Mouse (Mus musculus) heart, embryonic 12.5 days (tissue): Measurements from ENCODE around the gene Zcchc14. TPM values are rescaled to one million over a fixed set of nuclear protein-coding genes. Genes with fewer than 3 reads are reported as not detected.

Experiments used
- ATAC-seq: fragments of 200-750 bp; cut with Nextera tagmentation; 2 replicates; pipeline ENCODE4 v1.8.0; 2017; ENCODE audit warnings: moderate TSS enrichment, moderate library complexity; ENCODE audit not compliant: insufficient number of reproducible peaks, low FRiP score
- H3K27ac ChIP-seq: fragments of 300-500 bp; sonication (generic); 2 replicates; pipeline ENCODE4 v1.5.1; 2016; ENCODE audit warnings: mild to moderate bottlenecking, moderate library complexity; ENCODE audit not compliant: poor library complexity, severe bottlenecking
- H3K27me3 ChIP-seq: fragments of 300-500 bp; sonication (generic); replicated peaks from 2 replicates; pipeline ENCODE4 v1.6.1; 2016; ENCODE audit warnings: mild to moderate bottlenecking, moderate library complexity
- H3K36me3 ChIP-seq: fragments of 300-500 bp; sonication (generic); 2 replicates; pipeline ENCODE4 v1.6.1; 2016; ENCODE audit warnings: mild to moderate bottlenecking, moderate library complexity
- H3K4me1 ChIP-seq: fragments of 300-500 bp; sonication (generic); replicated peaks from 2 replicates; pipeline ENCODE4 v1.6.1; 2016; ENCODE audit warnings: mild to moderate bottlenecking
- H3K4me2 ChIP-seq: fragments of 300-500 bp; sonication (generic); 2 replicates; pipeline ENCODE4 v1.6.1; 2016; ENCODE audit warnings: mild to moderate bottlenecking, moderate library complexity
- H3K4me3 ChIP-seq: fragments of 300-500 bp; sonication (generic); 2 replicates; pipeline ENCODE4 v1.5.1; 2016; ENCODE audit warnings: mild to moderate bottlenecking
- H3K9ac ChIP-seq: fragments of 300-500 bp; sonication (generic); 2 replicates; pipeline ENCODE4 v1.6.1; 2016; ENCODE audit warnings: mild to moderate bottlenecking, moderate library complexity
- H3K9me3 ChIP-seq: fragments of 300-500 bp; sonication (generic); replicated peaks from 2 replicates; pipeline ENCODE4 v1.6.1; 2016; ENCODE audit warnings: mild to moderate bottlenecking, moderate library complexity
- WGBS: fragments of 180-500 bp; shearing (Covaris S2); methylation state at CpG from one replicate; pipeline ENCODE4 v1.1.7; 2016; 5-methylcytosine and 5-hydroxymethylcytosine counted together
- polyA plus RNA-seq: library from polyadenylated mRNA; unstranded; fragments of >200 nt; fragmentation: Nextera tagmentation; extraction: Ambion mirVana; gene quantifications from 2 replicates; pipeline ENCODE4 v1.2.1, GENCODE M21; 2016

The Zcchc14 gene
- polyA plus RNA-seq, 1 experiment from 2014 or later: 9.2 TPM

- Histone ChIP-seq H3K27me3 (no peaks in the 10 kb centered on the region), H3K27ac (0 out of 2 replicates have a peak overlapping the region, but pooled peaks have one; percentile 2), H3K9ac (peak overlapping the region; percentile 70), H3K36me3 (no peaks in the 10 kb centered on the region), H3K4me1 (peaks cover 6% of the 10 kb centered on the region; the same call in 1 of the 2 replicates), H3K4me2 (peak overlapping the region; percentile 66), H3K4me3 (peak overlapping the region; percentile 63), H3K9me3 (no peaks in the 10 kb centered on the region)
- ATAC-seq: peak; percentile 94
- 2% methylated on average over 47 of the region's 47 CpGs for WGBS
Observed at GRCm38 (mm10) chr8:121585159-121585825, 67.4 kb downstream of the Zcchc14 start.

- no peak for ATAC-seq
- Histone ChIP-seq H3K9me3 (no peaks in the 10 kb centered on the region), H3K27me3 (no peaks in the 10 kb centered on the region), H3K36me3 (no peaks in the 10 kb centered on the region), H3K4me3 (peak overlapping the region; percentile 63), H3K9ac (no peak overlapping the region; the same call in 1 of the 2 replicates), H3K27ac (no peak overlapping the region), H3K4me2 (peak overlapping the region; percentile 66), H3K4me1 (peaks cover 4% of the 10 kb centered on the region; the same call in 1 of the 2 replicates)
- WGBS: 38% methylated on average over 13 of the region's 13 CpGs
Observed at GRCm38 (mm10) chr8:121584730-121585129, 68.0 kb downstream of the Zcchc14 start.

- Histone ChIP-seq H3K4me2 (no peak overlapping the region), H3K4me3 (no peak overlapping the region), H3K36me3 (no peaks in the 10 kb centered on the region), H3K9ac (no peak overlapping the region), H3K9me3 (no peaks in the 10 kb centered on the region), H3K4me1 (peaks cover 2% of the 10 kb centered on the region; the same call in 1 of the 2 replicates), H3K27ac (no peak overlapping the region), H3K27me3 (no peaks in the 10 kb centered on the region)
- no peak for ATAC-seq
- 46% methylated on average over 8 of the region's 8 CpGs for WGBS
Observed at GRCm38 (mm10) chr8:121583653-121584052, 69.0 kb downstream of the Zcchc14 start.

GRCm38 (mm10) chr8:121580465-121580864, 72.2 kb downstream of the Zcchc14 start:
- H3K4me2 ChIP-seq: no peak overlapping the region
- WGBS: 49% methylated on average over 9 of the region's 9 CpGs
- H3K27me3 ChIP-seq: no peaks in the 10 kb centered on the region
- no peak overlapping the region for H3K27ac ChIP-seq
- no peak overlapping the region for H3K4me3 ChIP-seq
- H3K9me3 ChIP-seq: no peaks in the 10 kb centered on the region
- H3K4me1 ChIP-seq: peaks cover 17% of the 10 kb centered on the region
- ATAC-seq: no peak
- H3K36me3 ChIP-seq: no peaks in the 10 kb centered on the region
- no peak overlapping the region for H3K9ac ChIP-seq

GRCm38 (mm10) chr8:121578676-121579451, 73.8 kb downstream of the Zcchc14 start, which contains the start of gene Fbxo31:
Gene Fbxo31 (minus strand): TSS chr8:121578806.
- Histone ChIP-seq H3K4me1 (peaks cover 19% of the 10 kb centered on the region), H3K36me3 (no peaks in the 10 kb centered on the region), H3K9me3 (no peaks in the 10 kb centered on the region), H3K4me3 (peak within 1 kb of the TSS; percentile 93), H3K4me2 (peak within 1 kb of the TSS; percentile 96), H3K9ac (peak within 1 kb of the TSS; percentile 93), H3K27ac (no peak within 1 kb of the TSS), H3K27me3 (no peaks in the 10 kb centered on the region)
- ATAC-seq: peak; percentile 94
- 2% methylated on average over 52 of the region's 63 CpGs for WGBS

GRCm38 (mm10) chr8:121577751-121578675, 74.7 kb downstream of the Zcchc14 start:
- Histone ChIP-seq H3K36me3 (no peaks in the 10 kb centered on the region), H3K4me3 (peak overlapping the region; percentile 93), H3K4me2 (peak overlapping the region; percentile 96), H3K9ac (peak overlapping the region; percentile 93), H3K27ac (no peak overlapping the region), H3K4me1 (peaks cover 27% of the 10 kb centered on the region), H3K27me3 (no peaks in the 10 kb centered on the region), H3K9me3 (no peaks in the 10 kb centered on the region)
- 3% methylated on average over 38 of the region's 44 CpGs for WGBS
- ATAC-seq: no peak; the same call in 1 of the 2 replicates

GRCm38 (mm10) chr8:121575661-121576060, 77.0 kb downstream of the Zcchc14 start:
- H3K4me2 ChIP-seq: no peak overlapping the region
- peaks cover 37% of the 10 kb centered on the region for H3K4me1 ChIP-seq
- 82% methylated on average over 3 of the region's 3 CpGs for WGBS
- H3K4me3 ChIP-seq: no peak overlapping the region
- no peak for ATAC-seq
- no peaks in the 10 kb centered on the region for H3K9me3 ChIP-seq
- H3K27me3 ChIP-seq: no peaks in the 10 kb centered on the region
- H3K27ac ChIP-seq: no peak overlapping the region
- no peaks in the 10 kb centered on the region for H3K36me3 ChIP-seq
- H3K9ac ChIP-seq: no peak overlapping the region

- Histone ChIP-seq H3K27ac (no peak overlapping the region), H3K9ac (no peak overlapping the region), H3K27me3 (no peaks in the 10 kb centered on the region), H3K4me1 (peaks cover 43% of the 10 kb centered on the region), H3K36me3 (no peaks in the 10 kb centered on the region), H3K4me2 (no peak overlapping the region), H3K4me3 (no peak overlapping the region), H3K9me3 (no peaks in the 10 kb centered on the region)
- peak; percentile 64 for ATAC-seq
- WGBS: 32% methylated on average over 3 of the region's 3 CpGs
Observed at GRCm38 (mm10) chr8:121573275-121573674, 79.4 kb downstream of the Zcchc14 start.

GRCm38 (mm10) chr8:121572121-121572520, 80.6 kb downstream of the Zcchc14 start:
- Histone ChIP-seq H3K4me1 (peaks cover 36% of the 10 kb centered on the region), H3K9me3 (no peaks in the 10 kb centered on the region), H3K27me3 (no peaks in the 10 kb centered on the region), H3K4me2 (no peak overlapping the region), H3K36me3 (no peaks in the 10 kb centered on the region), H3K27ac (no peak overlapping the region), H3K9ac (no peak overlapping the region), H3K4me3 (no peak overlapping the region)
- no peak for ATAC-seq
- WGBS: 74% methylated on average over 7 of the region's 7 CpGs

- Histone ChIP-seq H3K9me3 (no peaks in the 10 kb centered on the region), H3K36me3 (no peaks in the 10 kb centered on the region), H3K9ac (no peak overlapping the region), H3K4me2 (peak overlapping the region; percentile 31; the same call in 1 of the 2 replicates), H3K4me1 (peaks cover 29% of the 10 kb centered on the region), H3K4me3 (peak overlapping the region; percentile 8; the same call in 1 of the 2 replicates), H3K27ac (no peak overlapping the region), H3K27me3 (no peaks in the 10 kb centered on the region)
- WGBS: 73% methylated on average over 17 of the region's 17 CpGs
- no peak for ATAC-seq
Observed at GRCm38 (mm10) chr8:121570801-121571200, 81.9 kb downstream of the Zcchc14 start.
